Mouse (Mus musculus): ENCODE measurements around the gene Khdrbs1.
"Not testable (repeated sequence)": the region's sequence is repeated elsewhere in the genome, so short reads cannot be mapped to it uniquely, and the experiment has no call there.

Gene Khdrbs1

GRCm38 (mm10) chr4:129746106-129746505 lies 4.0 kb upstream of the Khdrbs1 start:
- no peak for DNase-seq (ENCODE audit: extremely low read depth, low read depth, low spot score)

- no peak for DNase-seq (ENCODE audit: extremely low read depth, low read depth, low spot score)
Measured at GRCm38 (mm10) chr4:129743494-129743893, 1.4 kb upstream of the Khdrbs1 start.

DNA sequence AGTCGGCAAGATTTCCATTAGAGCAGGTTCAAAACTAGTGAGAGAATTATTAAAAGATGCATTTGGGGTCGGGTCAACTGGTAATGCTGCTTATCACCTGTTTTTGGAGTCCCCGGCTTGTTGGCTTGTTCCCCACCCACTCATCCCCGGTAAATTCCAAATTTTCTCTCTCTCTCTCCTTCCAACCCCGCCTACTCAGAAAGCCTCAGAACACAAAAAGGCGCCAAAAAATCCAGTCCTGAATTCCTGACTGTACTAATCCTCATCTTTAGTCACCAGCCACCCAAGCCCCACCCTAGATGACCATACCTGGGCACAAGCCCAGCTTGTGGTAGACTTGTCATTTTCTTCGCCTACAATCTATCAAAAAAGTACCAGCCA lies 897 bp upstream of the Khdrbs1 start:
- DNase-seq (ENCODE audit: extremely low read depth, low read depth, low spot score): peak; percentile 2

- DNase-seq (ENCODE audit: extremely low read depth, low read depth, low spot score): no peak
Measured at GRCm38 (mm10) chr4:129741974-129742231, 200 bp downstream of the Khdrbs1 start.

DNA sequence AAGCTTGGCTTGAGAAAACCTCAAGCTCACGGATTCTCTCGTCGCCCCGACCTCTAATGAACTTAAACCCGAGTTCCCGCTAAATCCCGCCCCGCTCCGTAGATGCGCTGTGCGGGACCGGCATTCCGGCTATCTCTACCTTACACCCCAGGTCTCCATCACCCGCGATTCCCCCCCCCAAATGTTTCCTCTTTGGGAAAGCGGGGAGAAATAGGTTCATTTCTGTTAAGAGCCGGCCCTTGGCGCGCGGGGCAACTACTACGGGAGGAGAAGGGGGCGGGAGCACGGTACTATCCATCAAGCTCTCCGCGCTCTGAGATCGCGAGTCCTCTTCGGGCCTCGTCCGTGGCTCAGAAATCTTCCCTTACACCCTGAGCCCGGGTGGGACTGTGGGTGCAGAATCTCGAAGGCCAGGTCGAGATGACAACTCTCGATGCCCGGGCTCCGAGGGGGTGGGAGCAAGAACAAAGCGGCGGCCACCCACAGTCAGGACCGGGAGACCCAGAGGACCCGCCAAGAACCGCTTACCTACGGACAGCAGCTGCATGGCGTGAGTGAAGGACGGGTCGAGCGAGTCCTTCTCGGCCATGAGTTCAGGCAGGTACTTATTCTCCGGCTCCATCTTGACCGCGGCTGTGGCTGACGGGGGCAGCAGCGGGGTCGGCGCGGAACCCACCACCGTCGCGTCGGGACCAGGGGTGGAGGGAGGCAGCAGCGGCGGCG lies 691 bp downstream of the Khdrbs1 start:
- DNase-seq (ENCODE audit: extremely low read depth, low read depth, low spot score): no peak

GRCm38 (mm10) chr4:129739111-129739645 lies 2.9 kb downstream of the Khdrbs1 start:
- DNase-seq (ENCODE audit: extremely low read depth, low read depth, low spot score): no peak

- peak; percentile 75 for DNase-seq (ENCODE audit: extremely low read depth, low read depth, low spot score)
Measured at GRCm38 (mm10) chr4:129736173-129736572, 5.9 kb downstream of the Khdrbs1 start.

- DNase-seq (ENCODE audit: extremely low read depth, low read depth, low spot score): not testable (repeated sequence)
Measured at GRCm38 (mm10) chr4:129735485-129735884, 6.6 kb downstream of the Khdrbs1 start.

GRCm38 (mm10) chr4:129731423-129731822 lies 10.7 kb downstream of the Khdrbs1 start:
- DNase-seq (ENCODE audit: extremely low read depth, low read depth, low spot score): no peak

- no peak for DNase-seq (ENCODE audit: extremely low read depth, low read depth, low spot score)
Measured at GRCm38 (mm10) chr4:129716310-129716709, 25.8 kb downstream of the Khdrbs1 start.

DNA sequence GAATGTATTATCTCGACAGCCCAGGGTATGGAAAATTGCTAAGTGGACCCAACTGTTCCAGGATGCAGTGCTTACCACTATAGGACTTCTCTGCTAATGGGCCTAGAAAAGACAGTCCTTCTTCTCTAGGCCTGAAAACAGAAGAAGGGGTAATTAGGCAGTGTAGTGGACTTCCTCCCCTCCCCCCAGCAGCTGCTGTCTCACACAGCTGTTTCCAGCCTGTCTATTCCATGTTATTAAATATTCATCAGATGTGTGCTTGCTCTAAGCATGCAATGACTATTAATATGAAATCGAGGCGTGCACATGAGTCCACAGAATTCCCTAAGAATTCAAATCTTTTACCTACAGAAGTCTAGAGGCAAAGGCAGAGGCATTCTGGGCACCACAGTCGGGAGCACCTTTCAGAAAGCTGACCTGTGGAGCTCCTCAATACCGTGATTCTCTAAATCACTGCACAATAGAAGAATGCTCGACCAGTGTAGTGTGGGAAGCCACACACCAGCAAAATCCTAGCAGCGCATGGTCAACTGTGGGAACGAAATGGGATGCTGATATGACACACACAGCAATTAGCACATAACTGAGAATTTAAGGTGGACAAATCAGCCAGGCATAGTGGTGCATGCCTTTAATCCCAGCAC lies 32.5 kb downstream of the Khdrbs1 start:
- no peak for DNase-seq (ENCODE audit: extremely low read depth, low read depth, low spot score)

- DNase-seq (ENCODE audit: extremely low read depth, low read depth, low spot score): no peak
Measured at GRCm38 (mm10) chr4:129706750-129707149, 35.4 kb downstream of the Khdrbs1 start.

DNA sequence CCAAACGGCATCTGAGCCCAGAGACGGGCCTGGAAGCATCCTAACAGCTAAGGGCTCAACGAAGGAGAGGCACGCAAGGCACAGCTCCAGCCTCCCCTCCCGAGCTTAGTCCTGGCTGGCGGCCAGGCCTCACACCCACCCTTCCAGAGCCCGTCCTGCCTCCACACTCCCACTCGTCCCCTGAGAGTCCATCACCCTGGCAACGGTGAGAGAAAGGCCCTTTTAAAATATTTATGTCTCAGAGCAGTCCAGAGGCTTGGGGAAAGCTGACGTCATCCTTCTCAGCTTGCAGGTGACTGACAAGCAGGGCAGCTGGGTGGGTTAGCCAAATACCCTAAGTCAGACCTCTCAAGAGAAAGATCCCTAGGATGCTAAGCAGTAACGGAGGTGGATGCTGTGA lies 39.6 kb downstream of the Khdrbs1 start:
- no peak for DNase-seq (ENCODE audit: extremely low read depth, low read depth, low spot score)

DNA sequence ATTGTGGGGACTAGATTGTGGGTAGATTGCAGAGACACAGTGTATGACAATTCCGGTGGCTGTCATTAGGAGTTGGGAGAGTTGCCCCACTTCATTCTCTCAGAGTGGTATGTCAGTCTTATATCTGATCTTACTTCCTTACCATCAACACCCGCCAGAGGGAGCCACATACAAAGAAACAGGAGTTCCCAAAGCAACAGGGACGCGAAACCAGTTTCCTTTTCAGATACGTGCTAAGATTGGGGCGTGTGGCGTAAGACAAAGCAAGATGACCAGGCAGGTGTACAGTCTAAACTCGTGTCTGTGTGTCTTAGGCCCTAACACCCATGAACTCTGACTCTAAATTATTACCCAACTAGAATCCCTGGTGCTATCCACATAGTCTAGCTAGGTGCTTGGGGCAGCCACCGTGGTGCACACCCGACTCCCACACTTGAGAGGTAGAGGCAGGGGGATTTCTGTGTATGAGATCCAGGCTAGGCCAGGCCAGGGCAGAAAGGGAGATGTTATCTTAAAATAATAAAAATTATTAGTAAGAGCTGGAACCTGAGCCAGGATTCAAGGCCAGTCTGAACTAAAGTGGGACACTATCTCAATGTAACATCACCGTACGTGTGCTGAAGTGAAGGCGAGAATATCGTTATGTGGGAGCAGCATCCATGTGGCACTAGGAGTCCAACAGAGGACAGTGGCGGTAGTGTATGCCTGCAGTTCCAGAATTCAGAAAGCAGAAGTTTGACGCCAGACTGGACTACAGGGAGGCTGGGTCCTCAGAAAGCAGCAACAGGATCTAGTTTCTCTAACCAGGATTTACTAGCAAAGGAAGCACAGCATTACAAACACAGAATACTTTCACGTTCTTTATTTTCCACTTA lies 40.4 kb downstream of the Khdrbs1 start:
- peak; percentile 42 for DNase-seq (ENCODE audit: extremely low read depth, low read depth, low spot score)

GRCm38 (mm10) chr4:129700661-129701060 lies 41.4 kb downstream of the Khdrbs1 start:
- DNase-seq (ENCODE audit: extremely low read depth, low read depth, low spot score): not testable (repeated sequence)

GRCm38 (mm10) chr4:129700216-129700615 lies 41.9 kb downstream of the Khdrbs1 start:
- DNase-seq (ENCODE audit: extremely low read depth, low read depth, low spot score): no peak

DNA sequence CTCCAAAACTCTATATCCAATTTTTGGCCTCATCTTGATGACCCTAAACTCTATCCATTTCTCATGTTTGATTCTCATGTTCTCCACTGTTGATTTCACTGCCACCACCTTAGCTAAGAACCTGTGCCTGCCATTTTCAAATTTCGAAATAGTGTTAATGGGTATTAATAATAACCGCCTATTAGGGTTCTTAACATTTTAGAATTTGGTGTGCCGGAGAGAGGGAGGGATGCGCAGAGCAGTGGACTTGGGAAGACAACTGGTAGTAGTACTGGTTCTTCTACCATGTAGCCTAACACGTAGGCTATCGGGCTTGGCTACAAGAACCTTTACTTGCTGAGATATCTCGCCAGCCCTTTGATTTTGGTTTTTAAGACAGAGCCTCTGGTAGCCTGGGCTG lies 44.9 kb downstream of the Khdrbs1 start:
- DNase-seq (ENCODE audit: extremely low read depth, low read depth, low spot score): no peak

- DNase-seq (ENCODE audit: extremely low read depth, low read depth, low spot score): no peak
Measured at GRCm38 (mm10) chr4:129696158-129696985, 45.7 kb downstream of the Khdrbs1 start, which contains the start of gene Tmem39b. Gene Tmem39b (minus strand): TSS chr4:129696838.

GRCm38 (mm10) chr4:129695815-129696157 lies 46.3 kb downstream of the Khdrbs1 start:
- no peak for DNase-seq (ENCODE audit: extremely low read depth, low read depth, low spot score)

GRCm38 (mm10) chr4:129684531-129684930 lies 57.6 kb downstream of the Khdrbs1 start:
- DNase-seq (ENCODE audit: extremely low read depth, low read depth, low spot score): no peak
